Mouse (Mus musculus): ENCODE results near the gene Cdkn2aip.

- TF ChIP-seq CTCF (IDR thresholded peaks at IDR 0.05; ENCODE audit: insufficient read depth, low read depth, low read length) (no peak), POLR2A (IDR thresholded peaks at IDR 0.05; ENCODE audit: insufficient read depth, low read depth, low read length) (no peak)
Measured at GRCm38 (mm10) chr8:47684441-47684840, 29.3 kb downstream of the Cdkn2aip start.

Data from olfactory bulb, adult 2 months (tissue).